Mouse (Mus musculus): ENCODE data around the gene Gclc.
"Not testable (repeated sequence)": the region's sequence is repeated elsewhere in the genome, so short reads cannot be mapped to it uniquely, and the experiment has no call there.

- TF ChIP-seq POLR2A (IDR thresholded peaks at IDR 0.05; ENCODE audit: borderline replicate concordance, extremely low read depth, low read depth, low read length); CTCF (IDR thresholded peaks at IDR 0.05; ENCODE audit: insufficient read depth, low read length): not testable (repeated sequence)
Observed at GRCm38 (mm10) chr9:77748292-77748691, 6.0 kb upstream of the Gclc start.
